Mouse (Mus musculus) liver, embryonic 14.5 days (tissue): Measurements from ENCODE around the gene Olfm2. TPM values are rescaled to one million over a fixed set of nuclear protein-coding genes. Genes with fewer than 3 reads are reported as not detected.

ENCODE experiments used
- ATAC-seq: fragments of 200-750 bp; cut with Nextera tagmentation; 2 replicates; pipeline ENCODE4 v1.8.0; 2017; ENCODE audit warnings: moderate number of reproducible peaks, mild to moderate bottlenecking, moderate library complexity; ENCODE audit not compliant: insufficient read depth
- DNase-seq, 3 experiments: peaks; one replicate each; pipeline ENCODE4 v3.0.0-alpha.2; 2012 to 2013; ENCODE audit warnings: low read depth in 3 of 3, low spot score in 3 of 3
- H3K27ac ChIP-seq: fragments of 300-500 bp; sonication (generic); 2 replicates; pipeline ENCODE4 v1.5.1; 2014; ENCODE audit warnings: moderate library complexity, mild to moderate bottlenecking, control low read depth, inconsistent platforms
- H3K27me3 ChIP-seq: fragments of 300-500 bp; sonication (generic); 2 replicates; pipeline ENCODE4 v1.6.1; 2014; ENCODE audit warnings: mild to moderate bottlenecking, low read length, moderate library complexity; ENCODE audit not compliant: control insufficient read depth, insufficient read depth
- H3K36me3 ChIP-seq: fragments of 300-500 bp; sonication (generic); replicated peaks from 2 replicates; pipeline ENCODE4 v1.6.1; 2014; ENCODE audit warnings: low read depth; ENCODE audit not compliant: control insufficient read depth, insufficient read depth
- H3K4me1 ChIP-seq, 2 experiments: fragments of 200-500 bp in 1 of 2; fragments of 300-500 bp in 1 of 2; sonication (generic) in 1 of 2; replicated peaks; 2 replicates each; pipeline ENCODE4 v1.6.1; 2012 to 2014; ENCODE audit warnings: antibody characterized with exemption in 1 of 2, inconsistent platforms in 1 of 2, low read length in 1 of 2; ENCODE audit not compliant: control insufficient read depth in 2 of 2, insufficient read depth in 2 of 2
- H3K4me2 ChIP-seq: fragments of 300-500 bp; sonication (generic); 2 replicates; pipeline ENCODE4 v1.6.1; 2014; ENCODE audit warnings: low read depth, mild to moderate bottlenecking, control low read depth, moderate library complexity
- H3K4me3 ChIP-seq, 2 experiments: fragments of 200-500 bp in 1 of 2; fragments of 300-500 bp in 1 of 2; sonication (generic) in 1 of 2; 2 replicates each; pipeline ENCODE4 v1.5.1; 2012 to 2014; ENCODE audit warnings: low read depth in 2 of 2, low read length in 2 of 2, mild to moderate bottlenecking in 2 of 2, control low read depth in 1 of 2, inconsistent platforms in 1 of 2, moderate library complexity in 1 of 2; ENCODE audit not compliant: insufficient read depth in 1 of 2
- H3K9ac ChIP-seq: fragments of 300-500 bp; sonication (generic); replicated peaks from 2 replicates; pipeline ENCODE4 v1.6.1; 2014; ENCODE audit warnings: mild to moderate bottlenecking, control low read depth, moderate library complexity
- H3K9me3 ChIP-seq: fragments of 300-500 bp; sonication (generic); 2 replicates; pipeline ENCODE4 v1.6.1; 2016; ENCODE audit warnings: low read length, mixed read lengths; ENCODE audit not compliant: control insufficient read depth
- CTCF ChIP-seq: IDR thresholded peaks from 2 replicates; pipeline ENCODE4 v1.5.1; 2016; ENCODE audit warnings: antibody characterized with exemption, low read depth, control low read depth
- EP300 ChIP-seq: IDR thresholded peaks from 2 replicates; pipeline ENCODE4 v1.6.1; 2016; ENCODE audit warnings: antibody characterized with exemption, low read depth
- WGBS: fragments of 180-500 bp; shearing (Covaris S2); extraction: QIAGEN DNeasy Blood & Tissue Kit; methylation state at CpG from one replicate; pipeline ENCODE4 v1.1.7; 2014; ENCODE audit not compliant: insufficient replicate concordance; 5-methylcytosine and 5-hydroxymethylcytosine counted together
- polyA plus RNA-seq, 2 experiments: library from polyadenylated mRNA; depleted of rRNA in 1 of 2; stranded (reverse) in 1 of 2; unstranded in 1 of 2; fragments of >200 nt; fragmentation: Nextera tagmentation in 1 of 2; extraction: Ambion mirVana in 1 of 2; gene quantifications; 2 replicates each; pipeline versions ENCODE4 v1.2.1 to v1.2.3; 2012 to 2014

The Olfm2 gene
- polyA plus RNA-seq, 2 experiments, result 0.06 to 0.10 TPM

GRCm38 (mm10) chr9:20662325-20662724, 83.8 kb downstream of the Olfm2 start:
- WGBS, result 52% methylated on average over 3 of the region's 3 CpGs
- H3K27me3 ChIP-seq, result no peaks in the 10 kb centered on the region
- TF ChIP-seq CTCF, result peak; percentile 91
- TF ChIP-seq EP300, result no peak
- no peak overlapping the region for H3K4me2 ChIP-seq
- ATAC-seq (no peak), DNase-seq (no peak)
- H3K4me3 ChIP-seq, result no peak overlapping the region
- H3K9me3 ChIP-seq, result no peaks in the 10 kb centered on the region
- H3K4me1 ChIP-seq, result peaks cover 4 to 8% of the 10 kb centered on the region in 2 experiments
- H3K36me3 ChIP-seq, result peaks cover 33% of the 10 kb centered on the region
- H3K9ac ChIP-seq, result no peak overlapping the region
- no peak overlapping the region for H3K27ac ChIP-seq

DNA sequence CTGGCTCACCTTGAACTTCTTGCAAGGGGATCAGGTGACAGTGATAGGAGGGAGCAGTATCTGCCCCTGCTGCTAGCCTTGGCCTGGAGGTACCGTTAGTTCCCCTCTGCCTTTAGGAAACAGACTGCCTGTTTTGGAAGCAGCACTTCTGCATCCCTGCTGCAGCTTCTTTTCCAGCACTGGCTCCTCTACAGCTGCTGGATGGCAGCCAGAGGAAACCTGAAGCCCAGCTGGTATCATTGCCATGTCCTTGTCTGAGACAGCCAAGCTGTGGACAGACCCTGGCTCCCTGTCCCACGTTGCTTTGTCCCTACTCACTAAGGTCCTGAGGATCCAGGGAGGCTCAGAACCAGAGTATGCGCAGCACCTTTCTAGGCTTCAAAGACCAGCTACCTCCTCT, 88.6 kb downstream of the Olfm2 start:
- ATAC-seq, result no peak
- WGBS, result 81% methylated on average over 3 of the region's 3 CpGs

DNA sequence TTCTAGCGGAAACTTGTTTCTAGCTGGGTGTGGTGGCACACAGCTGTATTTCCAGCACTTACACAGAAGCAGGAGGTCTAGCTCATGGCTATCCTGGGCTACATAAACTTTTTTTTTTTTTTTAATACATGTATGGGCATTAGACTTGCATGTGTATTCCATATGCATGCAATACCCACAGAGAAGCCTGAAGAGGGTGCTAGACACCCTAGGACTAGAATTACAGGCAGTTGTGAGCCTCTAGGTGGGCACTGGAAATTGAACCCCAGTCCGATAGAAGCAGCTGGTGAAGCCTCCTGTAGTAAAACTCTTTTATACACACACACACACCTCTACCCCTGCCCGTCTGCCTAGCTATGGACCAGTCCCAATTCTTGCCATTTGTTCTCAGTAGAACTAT, 92.3 kb downstream of the Olfm2 start:
- 72% methylated on average over 3 of the region's 3 CpGs for WGBS
- Histone ChIP-seq H3K4me3 (no peak overlapping the region), H3K27me3 (no peaks in the 10 kb centered on the region), H3K4me1 (peaks cover 21 to 33% of the 10 kb centered on the region in 2 experiments), H3K9ac (no peak overlapping the region), H3K27ac (no peak overlapping the region), H3K9me3 (no peaks in the 10 kb centered on the region), H3K4me2 (peak overlapping the region; percentile 66), H3K36me3 (peaks cover 22% of the 10 kb centered on the region)
- no peak for DNase-seq
- no peak for ATAC-seq
- TF ChIP-seq CTCF, result peak; percentile 13; the same call in 1 of the 2 replicates
- TF ChIP-seq EP300, result no peak

More for the DNA sequence above, 88.6 kb downstream of the Olfm2 start:
- H3K27me3 ChIP-seq, result no peaks in the 10 kb centered on the region
- peaks cover 30% of the 10 kb centered on the region for H3K36me3 ChIP-seq
- H3K9me3 ChIP-seq, result no peaks in the 10 kb centered on the region
- DNase-seq, result no peak
- H3K4me1 ChIP-seq, result peaks cover 5 to 10% of the 10 kb centered on the region in 2 experiments
- no peak overlapping the region for H3K27ac ChIP-seq
- H3K4me2 ChIP-seq, result no peak overlapping the region
- H3K9ac ChIP-seq, result no peak overlapping the region
- no peak overlapping the region for H3K4me3 ChIP-seq
- TF ChIP-seq CTCF (no peak), EP300 (no peak)

GRCm38 (mm10) chr9:20652260-20652658, 93.9 kb downstream of the Olfm2 start:
- peak; percentile 21; the same call in 1 of the 2 replicates for ATAC-seq
- DNase-seq, result no peak
- peaks cover 21 to 39% of the 10 kb centered on the region in 2 experiments for H3K4me1 ChIP-seq
- H3K4me2 ChIP-seq, result peak overlapping the region; percentile 66
- TF ChIP-seq EP300 (no peak), CTCF (no peak)
- H3K9me3 ChIP-seq, result no peaks in the 10 kb centered on the region
- under 1% methylated on average over 24 of the region's 25 CpGs for WGBS
- peak overlapping the region; percentile 76 to 92 for H3K4me3 ChIP-seq
- H3K27me3 ChIP-seq, result no peaks in the 10 kb centered on the region
- peak overlapping the region; percentile 80 for H3K9ac ChIP-seq
- H3K36me3 ChIP-seq, result peaks cover 17% of the 10 kb centered on the region
- H3K27ac ChIP-seq, result no peak overlapping the region

DNA sequence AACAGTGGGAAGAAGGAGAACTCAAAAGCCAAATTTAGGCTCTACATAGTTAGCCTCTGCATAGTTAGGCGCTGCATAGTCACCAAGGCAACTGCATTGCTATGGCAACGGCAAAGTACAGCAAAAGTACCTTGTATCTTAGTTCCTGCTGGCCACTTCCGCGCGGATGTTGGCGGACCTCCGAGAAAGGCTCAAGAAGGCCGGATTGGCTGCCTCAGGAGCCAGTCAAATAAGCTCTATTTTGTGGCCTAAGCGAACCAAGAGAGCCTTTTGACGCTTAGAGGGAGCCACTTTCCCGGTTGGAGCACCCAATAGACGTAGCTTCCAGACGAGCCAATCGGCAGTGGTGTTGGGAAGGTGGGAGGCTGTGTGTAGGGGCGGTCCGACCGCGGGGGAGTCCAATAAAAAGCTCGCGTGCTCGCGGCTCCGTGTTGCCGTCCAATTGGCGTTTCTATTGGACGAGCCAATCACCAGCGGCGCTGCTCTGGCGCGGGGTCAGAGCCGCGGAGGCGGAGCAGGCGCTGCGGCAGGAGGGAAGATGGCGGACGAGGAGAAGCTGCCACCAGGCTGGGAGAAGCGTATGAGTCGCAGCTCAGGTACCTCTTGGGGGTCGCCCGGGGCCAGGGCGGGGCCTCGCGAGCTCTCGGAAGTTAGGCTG, 94.4 kb downstream of the Olfm2 start, which contains the start of gene Pin1:
Pin1 (plus strand) TSS at position 494 of the 658 bp plus-strand sequence.
- Histone ChIP-seq H3K27me3 (no peaks in the 10 kb centered on the region), H3K27ac (peak within 1 kb of the TSS; percentile 56), H3K4me2 (peak within 1 kb of the TSS; percentile 90), H3K9me3 (no peaks in the 10 kb centered on the region), H3K9ac (peak within 1 kb of the TSS; percentile 80), H3K4me3 (peak within 1 kb of the TSS; percentile 76 to 92), H3K36me3 (peaks cover 17% of the 10 kb centered on the region), H3K4me1 (peaks cover 21 to 39% of the 10 kb centered on the region in 2 experiments)
- ATAC-seq (peak; percentile 97), DNase-seq (peak; percentile 99)
- WGBS, result under 1% methylated on average over 40 of the region's 45 CpGs
- TF ChIP-seq CTCF, result no peak
